Mouse (Mus musculus) erythroblast, embryonic 14.5 days (primary cell): ENCODE results near the gene Serpinb9.

Experiments used
- GATA1 ChIP-seq: IDR thresholded peaks from 2 replicates; pipeline ENCODE4 v1.6.1; 2012; ENCODE audit warnings: low read length, inconsistent platforms, mixed read lengths
- TAL1 ChIP-seq: IDR thresholded peaks from 3 replicates; pipeline ENCODE4 v1.6.1; 2012; ENCODE audit warnings: low read length, inconsistent platforms, mixed read lengths

GRCm38 (mm10) chr13:32969641-32970040, 33.4 kb upstream of the Serpinb9 start:
- TF ChIP-seq GATA1 (no peak), TAL1 (no peak)
